Mouse (Mus musculus) left cerebral cortex, adult 2 months (tissue): ENCODE measurements around the gene H2-Q10. TPM values are rescaled to one million over a fixed set of nuclear protein-coding genes. Genes with fewer than 3 reads are reported as not detected.
"Not testable (repeated sequence)": the region's sequence is repeated elsewhere in the genome, so short reads cannot be mapped to it uniquely, and the experiment has no call there.

ENCODE experiments used
- DNase-seq, 2 experiments: peaks; one replicate each; pipeline ENCODE4 v3.0.0; 2021 to 2022; ENCODE audit warnings: low spot score in 2 of 2, mixed read lengths in 1 of 2; ENCODE audit errors: extremely low spot score in 1 of 2
- H3K27ac ChIP-seq: fragments of 200-600 bp; 2 replicates; pipeline ENCODE4 v1.8.1; 2022
- H3K4me3 ChIP-seq: fragments of 200-600 bp; 2 replicates; pipeline ENCODE4 v1.8.1; 2022
- CTCF ChIP-seq: fragments of 200-600 bp; IDR thresholded peaks from 2 replicates; pipeline ENCODE4 v1.8.1; 2022; ENCODE audit warnings: antibody characterized with exemption, mild to moderate bottlenecking, moderate library complexity
- intact Hi-C: fragments of 180-260 bp; cut with DNase I; formaldehyde crosslinking; loops from one replicate; pipeline ENCODE4 v1.15.1; 2025
- total RNA-seq, 2 experiments: library from RNA; stranded (reverse); gene quantifications; 2 replicates each; pipeline ENCODE4 v1.2.3; 2021

The H2-Q10 gene
- total RNA-seq, 2 experiments from 2014 or later: 0.43 to 0.75 TPM

DNA sequence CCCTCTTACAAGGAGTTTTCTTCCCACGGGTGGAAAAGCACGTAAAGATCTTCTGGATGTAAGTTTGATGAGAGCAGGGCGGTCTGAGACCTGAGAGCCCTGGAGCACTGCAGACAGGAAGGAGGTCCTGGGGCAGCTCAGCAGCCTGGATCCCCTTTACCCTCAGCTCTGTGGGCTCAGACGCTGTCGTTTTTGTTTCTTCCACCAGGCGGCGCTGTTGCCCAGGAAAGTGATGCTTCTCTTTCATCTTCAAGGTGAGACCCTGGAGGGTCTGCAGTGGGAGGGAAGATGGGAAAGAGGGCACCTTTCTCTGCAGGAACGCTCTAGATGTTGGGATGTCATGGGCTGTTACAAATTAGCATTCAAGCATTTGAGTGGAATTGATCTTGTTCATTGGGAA, 35.1 kb upstream of the H2-Q10 start:
- H3K4me3 ChIP-seq, intact Hi-C loops, H3K27ac ChIP-seq, DNase-seq: not testable (repeated sequence)
- TF ChIP-seq CTCF: peak; percentile 59

DNA sequence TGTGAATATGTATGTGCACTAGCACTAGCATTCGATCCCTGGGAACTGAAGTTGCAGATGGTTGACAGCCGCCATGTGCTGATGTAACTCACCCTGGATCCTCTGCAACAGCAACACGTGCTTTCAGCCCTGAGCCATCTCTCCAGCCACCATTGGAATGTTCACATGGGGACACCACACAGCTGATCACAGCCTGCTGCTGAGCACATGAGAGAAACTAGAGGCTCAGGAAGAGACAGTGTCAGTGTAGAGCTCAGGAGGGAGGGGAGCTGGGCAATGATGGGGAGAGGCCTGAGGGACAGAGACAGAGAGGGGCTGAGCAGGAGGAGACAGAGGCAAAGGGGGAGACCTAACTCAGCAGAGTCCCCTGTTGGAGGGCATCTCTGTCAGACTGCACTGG, 34.3 kb upstream of the H2-Q10 start:
- H3K27ac ChIP-seq: not testable (repeated sequence)

DNA sequence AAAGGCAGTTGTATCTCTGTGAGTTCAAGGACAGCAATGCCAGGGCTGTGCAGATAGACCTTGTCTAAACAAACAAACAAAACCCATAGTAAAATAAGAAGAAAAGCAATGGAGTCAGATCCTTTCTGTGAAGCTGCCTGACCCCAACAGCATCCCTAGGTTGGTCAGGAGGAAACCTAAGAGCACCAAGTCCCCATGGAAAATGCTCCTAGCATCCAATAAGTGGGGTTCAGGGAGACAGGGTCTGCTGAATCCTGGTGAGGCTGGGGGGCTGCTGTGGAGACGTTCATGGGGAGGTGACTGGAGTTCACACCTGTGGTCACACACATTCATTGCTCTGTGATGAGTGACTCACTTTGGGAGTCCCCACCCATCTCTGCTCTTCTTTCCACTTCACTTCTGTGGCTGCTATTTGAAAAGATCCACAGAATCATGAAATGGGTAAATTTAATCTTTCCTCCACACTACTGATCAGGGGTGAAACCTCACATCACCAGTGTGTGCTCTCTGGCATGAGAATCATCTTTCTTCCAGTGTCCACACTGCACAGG, 32.4 kb upstream of the H2-Q10 start:
- H3K27ac ChIP-seq, intact Hi-C loops, H3K4me3 ChIP-seq, DNase-seq: not testable (repeated sequence)

More for the DNA sequence above, 34.3 kb upstream of the H2-Q10 start:
- intact Hi-C loops, H3K4me3 ChIP-seq, DNase-seq: not testable (repeated sequence)

DNA sequence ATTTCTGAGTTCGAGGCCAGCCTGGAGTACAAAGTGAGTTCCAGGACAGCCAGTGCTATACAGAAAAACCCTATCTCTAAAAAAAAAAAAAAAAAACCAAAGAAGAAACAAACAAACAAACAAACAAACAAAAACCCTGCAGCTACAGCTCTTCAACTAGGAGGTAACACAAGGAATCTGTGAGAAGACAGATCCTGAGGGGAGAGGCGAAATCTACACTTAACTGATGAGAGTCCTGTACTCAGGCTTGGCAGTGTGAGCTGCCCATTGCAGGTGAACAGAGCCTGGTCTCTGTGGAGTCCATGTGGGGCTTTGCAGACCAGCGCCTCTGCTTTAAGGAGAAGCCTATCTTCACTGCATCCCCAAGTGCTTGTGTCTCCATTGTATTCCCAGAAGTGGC, 31.5 kb upstream of the H2-Q10 start:
- H3K27ac ChIP-seq, DNase-seq, H3K4me3 ChIP-seq, intact Hi-C loops: not testable (repeated sequence)

DNA sequence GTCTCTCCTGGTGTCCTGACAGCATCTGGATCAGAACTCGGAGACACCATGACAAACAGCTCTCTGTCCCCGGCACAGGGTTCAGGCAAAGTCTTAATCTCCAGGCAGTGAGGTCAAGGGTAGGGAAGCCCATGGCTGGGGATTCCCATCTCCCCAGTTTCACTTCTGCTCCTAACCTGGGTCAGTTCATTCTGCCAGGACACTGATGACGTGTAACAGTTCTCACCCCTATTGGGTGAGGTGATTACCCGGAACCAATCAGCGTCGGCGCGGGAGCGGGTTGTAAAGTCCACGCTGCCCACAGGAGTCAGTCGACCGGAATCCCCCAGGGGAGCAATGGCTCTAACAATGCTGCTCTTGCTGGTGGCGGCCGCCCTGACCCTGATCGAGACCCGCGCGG, 31.0 kb upstream of the H2-Q10 start, which contains the start of gene H2-Q7:
Gene H2-Q7, plus strand, starts transcription at position 271 of the 400 bp plus-strand sequence.
- intact Hi-C loops, H3K27ac ChIP-seq: not testable (repeated sequence)
- peak within 1 kb of the TSS; percentile 36 for H3K4me3 ChIP-seq
- DNase-seq: peak; percentile 47 to 48

DNA sequence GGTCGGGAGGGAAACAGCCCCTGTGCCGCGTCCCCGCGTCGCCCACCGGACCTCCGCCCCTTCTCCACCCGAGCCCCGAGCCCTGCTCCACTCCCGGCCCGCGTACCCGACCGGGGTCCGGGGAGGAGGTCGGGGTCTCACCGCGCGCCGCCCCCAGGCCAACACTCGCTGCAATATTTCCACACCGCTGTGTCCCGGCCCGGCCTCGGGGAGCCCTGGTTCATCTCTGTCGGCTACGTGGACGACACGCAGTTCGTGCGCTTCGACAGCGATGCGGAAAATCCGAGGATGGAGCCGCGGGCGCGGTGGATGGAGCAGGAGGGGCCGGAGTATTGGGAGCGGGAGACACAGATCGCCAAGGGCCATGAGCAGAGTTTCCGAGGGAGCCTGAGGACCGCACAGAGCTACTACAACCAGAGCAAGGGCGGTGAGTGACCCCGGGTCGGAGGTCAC, 30.6 kb upstream of the H2-Q10 start:
- DNase-seq, intact Hi-C loops, H3K27ac ChIP-seq: not testable (repeated sequence)
- peak overlapping the region; percentile 36 for H3K4me3 ChIP-seq

DNA sequence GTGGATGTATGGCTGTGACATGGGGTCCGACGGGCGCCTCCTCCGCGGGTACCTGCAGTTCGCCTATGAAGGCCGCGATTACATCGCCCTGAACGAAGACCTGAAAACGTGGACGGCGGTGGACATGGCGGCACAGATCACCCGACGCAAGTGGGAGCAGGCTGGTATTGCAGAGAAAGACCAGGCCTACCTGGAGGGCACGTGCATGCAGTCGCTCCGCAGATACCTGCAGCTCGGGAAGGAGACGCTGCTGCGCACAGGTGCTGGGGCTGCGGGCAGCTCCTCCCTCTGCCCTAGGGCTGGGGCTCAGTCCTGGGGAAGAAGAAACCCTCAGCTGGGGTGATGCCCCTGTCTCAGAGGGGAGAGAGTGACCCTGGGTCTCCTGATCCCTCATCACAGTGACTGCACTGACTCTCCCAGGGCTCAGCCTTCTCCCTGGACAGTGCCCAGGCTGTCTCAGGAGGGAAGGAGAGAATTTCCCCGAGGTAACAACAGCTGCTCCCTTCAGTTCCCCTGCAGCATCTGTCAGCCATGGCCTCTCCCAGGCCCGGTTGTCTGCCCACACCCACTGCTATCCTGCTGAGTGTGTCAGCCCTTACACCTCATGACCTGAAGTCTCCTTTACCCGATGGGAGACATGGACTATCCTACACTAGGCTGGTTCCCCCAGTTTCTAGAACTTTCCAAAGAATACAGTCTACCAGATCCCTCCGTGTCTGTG, 29.8 kb upstream of the H2-Q10 start:
- H3K4me3 ChIP-seq, intact Hi-C loops, DNase-seq, H3K27ac ChIP-seq: not testable (repeated sequence)

DNA sequence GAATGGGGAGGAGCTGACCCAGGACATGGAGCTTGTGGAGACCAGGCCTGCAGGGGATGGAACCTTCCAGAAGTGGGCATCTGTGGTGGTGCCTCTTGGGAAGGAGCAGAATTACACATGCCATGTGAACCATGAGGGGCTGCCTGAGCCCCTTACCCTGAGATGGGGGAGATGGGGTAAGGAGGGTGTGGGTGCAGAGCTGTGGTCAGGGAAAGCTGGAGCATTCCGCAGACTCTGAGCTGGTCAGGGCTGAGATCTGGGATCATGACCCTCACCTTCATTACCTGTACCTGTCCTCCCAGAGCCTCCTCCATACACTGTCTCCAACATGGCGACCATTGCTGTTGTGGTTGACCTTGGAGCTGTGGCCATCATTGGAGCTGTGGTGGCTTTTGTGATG, 27.5 kb upstream of the H2-Q10 start:
- intact Hi-C loops, H3K27ac ChIP-seq, DNase-seq, H3K4me3 ChIP-seq: not testable (repeated sequence)

DNA sequence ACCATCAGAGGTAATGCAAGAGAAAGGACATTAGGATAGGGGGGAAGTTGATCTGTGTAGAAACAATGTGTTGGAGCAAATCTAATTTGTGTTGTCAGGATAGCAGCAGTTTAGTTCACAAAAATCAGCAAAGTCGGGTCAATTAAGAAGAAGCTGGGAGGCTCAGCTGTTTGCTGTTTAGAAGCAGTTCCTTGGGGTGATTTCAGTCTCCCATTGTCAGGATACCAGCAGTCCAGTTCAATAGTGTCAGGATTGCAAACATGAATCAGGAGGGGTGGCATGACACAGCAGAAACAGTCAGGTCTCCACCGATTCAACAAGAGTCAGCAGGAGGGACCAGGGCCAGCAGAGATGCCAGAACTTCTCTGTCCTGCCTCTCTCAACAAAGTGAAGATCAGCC, 25.4 kb upstream of the H2-Q10 start:
- DNase-seq, H3K27ac ChIP-seq, H3K4me3 ChIP-seq, intact Hi-C loops: not testable (repeated sequence)

DNA sequence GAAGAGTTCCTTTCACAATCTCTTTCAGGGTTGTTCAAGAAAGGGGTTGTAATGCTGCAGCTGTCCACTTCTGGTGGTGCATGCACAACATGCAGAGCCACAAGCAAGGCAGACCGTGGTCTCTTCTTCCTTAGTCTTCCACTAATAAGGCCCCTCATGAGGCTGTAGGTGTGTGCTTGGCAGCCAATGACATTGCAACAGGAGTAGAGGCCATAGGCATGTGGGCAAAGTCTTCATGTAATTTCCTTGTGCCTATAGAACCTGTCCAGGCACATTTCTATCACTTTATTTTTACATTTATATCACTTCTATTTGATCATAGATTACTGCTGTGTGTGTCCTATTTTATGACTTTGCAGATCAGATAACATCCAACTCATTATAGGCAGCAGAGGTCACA, 11.6 kb upstream of the H2-Q10 start:
- H3K27ac ChIP-seq, DNase-seq, intact Hi-C loops, H3K4me3 ChIP-seq: not testable (repeated sequence)

DNA sequence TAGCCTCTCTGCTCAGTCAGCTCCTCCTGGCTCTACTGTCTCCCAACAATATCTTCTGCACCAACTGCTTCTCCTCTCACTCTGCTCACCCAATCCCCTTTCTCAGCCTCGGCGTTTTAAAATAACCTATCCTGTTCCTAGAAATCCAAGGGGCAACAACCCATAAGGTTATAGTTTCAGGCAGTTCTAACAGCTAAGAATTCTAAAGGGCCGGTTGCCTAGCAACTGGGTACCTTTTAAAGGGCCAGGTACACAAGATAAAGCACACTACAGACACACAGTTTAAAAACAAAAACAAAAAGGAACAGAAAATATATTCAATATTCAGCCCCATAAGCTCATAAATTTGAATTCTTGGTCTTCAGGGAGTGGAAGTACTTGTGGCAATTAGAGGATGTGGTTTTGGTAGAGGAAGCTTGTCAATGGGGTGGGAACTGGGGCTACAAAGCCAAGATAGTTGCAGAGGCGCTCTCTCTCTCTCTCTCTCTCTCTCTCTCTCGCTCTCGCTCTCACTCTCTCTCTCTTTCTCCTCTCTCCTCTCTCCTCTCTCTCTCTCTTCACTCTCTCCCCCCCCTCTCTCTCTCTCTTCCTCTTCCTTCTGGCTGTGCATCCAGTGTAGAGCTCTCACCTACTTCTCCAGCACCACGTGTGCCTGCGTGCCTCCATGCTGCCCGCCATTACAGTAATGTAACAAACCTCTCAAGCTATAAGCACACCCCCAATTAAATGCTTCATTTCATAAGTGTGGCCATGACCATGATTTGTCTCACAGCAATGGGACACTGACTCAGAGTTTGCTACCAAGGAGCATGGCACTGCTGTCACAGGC, 9.2 kb upstream of the H2-Q10 start:
- H3K27ac ChIP-seq, DNase-seq, intact Hi-C loops, H3K4me3 ChIP-seq: not testable (repeated sequence)

DNA sequence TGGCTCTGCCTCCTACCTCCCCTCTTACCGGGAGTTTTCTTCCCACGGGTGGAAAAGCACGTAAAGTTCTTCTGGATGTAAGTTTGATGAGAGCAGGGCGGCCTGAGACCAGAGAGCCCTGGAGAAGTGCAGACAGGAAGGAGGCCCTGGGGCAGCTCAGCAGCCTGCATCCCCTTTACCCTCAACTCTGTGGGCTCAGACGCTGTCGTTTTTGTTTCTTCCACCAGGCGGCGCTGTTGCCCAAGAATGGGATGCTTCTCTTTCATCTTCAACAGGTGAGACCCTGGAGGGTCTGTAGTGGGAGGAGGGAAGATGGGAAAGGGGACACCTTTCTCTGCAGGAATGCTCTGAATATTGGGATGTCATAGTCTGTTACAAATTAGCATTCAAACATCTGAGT, 4.2 kb upstream of the H2-Q10 start:
- TF ChIP-seq CTCF: peak; percentile 44
- DNase-seq, intact Hi-C loops, H3K27ac ChIP-seq, H3K4me3 ChIP-seq: not testable (repeated sequence)

DNA sequence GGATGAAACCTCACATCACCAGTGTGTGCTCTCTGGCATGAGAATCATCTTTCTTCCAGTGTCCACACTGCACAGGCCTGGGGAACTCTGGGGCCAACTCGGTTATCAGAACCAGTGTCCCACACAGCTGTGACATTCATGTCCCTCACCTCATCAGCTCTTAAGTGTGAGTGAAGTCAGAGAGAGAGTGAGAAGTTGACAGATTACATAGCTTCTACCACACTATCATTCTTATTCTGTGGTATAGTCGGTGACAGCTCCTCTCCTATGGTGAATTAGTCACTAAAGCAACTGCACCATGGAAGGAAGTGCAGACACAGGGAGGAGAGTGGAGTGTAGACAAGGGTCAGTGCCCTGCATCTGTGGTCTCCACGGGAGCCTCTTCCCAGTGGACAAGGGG, 953 bp upstream of the H2-Q10 start:
- intact Hi-C loops, DNase-seq, H3K4me3 ChIP-seq, H3K27ac ChIP-seq: not testable (repeated sequence)
